Mouse (Mus musculus) cerebellum, postnatal 10 days (tissue): ENCODE measurements around the gene Elmo2.
A peak's percentile ranks its signal among the peaks of the same experiment; 100 is the strongest.

Source experiments
- DNase-seq, 2 experiments: peaks; one replicate each; pipeline ENCODE4 v3.0.0; 2021; ENCODE audit warnings: mixed read lengths in 2 of 2

Elmo2 gene

DNA sequence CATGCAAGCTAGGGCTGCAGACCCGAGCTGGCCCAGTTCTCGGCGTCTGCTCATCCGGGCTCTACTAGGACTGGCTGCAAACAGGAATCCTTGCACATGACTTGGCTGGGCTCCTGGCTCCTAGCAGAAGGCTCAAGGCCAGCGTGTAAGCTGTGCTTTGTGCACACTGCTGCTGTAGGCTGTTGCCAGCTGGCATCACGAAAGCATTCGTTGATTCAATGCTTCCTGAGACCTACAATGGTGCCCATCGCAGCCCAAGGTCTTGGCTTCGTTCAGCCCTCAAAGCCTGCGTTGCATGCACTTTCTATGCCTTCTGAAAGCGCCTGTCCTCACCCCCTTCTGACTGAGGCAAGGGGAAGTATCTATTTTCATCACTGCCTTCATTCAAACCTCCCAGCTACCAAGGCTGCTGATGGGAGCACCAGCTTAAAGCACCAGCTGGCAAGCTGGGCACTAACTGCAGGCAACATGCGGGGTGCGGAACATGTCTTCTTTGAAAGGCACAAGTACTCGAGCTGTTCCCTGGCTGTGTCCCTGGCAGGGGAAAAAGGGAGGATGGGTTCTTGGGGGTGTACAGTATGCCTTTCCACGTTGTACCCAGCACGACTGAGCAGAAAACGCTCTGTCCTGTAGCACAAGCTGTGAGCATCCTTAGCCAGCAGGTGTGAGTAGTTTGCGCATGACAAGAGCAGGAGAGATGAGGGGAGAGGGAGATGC, 37.8 kb downstream of the Elmo2 start:
- DNase-seq: peak; percentile 98

DNA sequence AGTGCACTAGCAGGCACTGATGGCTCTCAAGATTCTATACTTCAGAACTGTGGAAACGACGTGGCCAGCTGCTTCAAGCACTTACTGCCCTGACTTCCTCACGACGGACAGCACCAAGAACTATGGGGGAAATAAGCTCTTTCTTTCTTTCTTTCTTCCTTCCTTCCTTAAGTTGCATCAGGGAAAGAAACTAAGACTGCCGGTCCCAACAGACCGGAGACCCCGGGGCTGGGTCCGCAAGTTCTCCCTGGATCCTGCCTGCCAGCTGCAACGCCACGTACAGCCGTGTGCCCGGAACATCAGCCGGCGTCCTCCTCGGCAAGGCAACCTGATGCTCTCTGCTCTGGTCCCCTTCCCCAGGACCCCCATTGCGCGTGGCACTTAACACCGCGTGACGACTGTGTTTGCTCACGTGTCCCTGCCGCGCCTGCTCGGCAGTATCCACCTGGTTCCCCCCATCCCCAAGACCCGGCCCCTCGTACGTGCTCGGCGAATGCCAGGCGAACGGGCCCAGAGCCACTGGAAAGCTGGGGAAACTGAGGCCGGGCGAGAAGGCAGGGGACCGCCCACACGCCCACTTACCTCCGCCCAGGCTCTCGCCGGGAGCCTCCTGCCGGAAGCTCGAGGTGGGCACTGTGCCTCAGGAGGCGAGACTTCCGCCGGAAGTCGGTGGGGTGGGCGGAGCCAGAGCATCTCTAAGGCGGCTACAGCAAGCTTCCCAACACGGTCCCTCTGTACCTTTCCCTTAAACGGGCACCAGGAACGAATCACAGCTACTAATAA, 38.9 kb downstream of the Elmo2 start, which contains the start of gene Slc35c2:
Slc35c2 (minus strand) TSS at position 668 of the 783 bp plus-strand sequence.
- DNase-seq: peak; percentile 97 to 98

DNA sequence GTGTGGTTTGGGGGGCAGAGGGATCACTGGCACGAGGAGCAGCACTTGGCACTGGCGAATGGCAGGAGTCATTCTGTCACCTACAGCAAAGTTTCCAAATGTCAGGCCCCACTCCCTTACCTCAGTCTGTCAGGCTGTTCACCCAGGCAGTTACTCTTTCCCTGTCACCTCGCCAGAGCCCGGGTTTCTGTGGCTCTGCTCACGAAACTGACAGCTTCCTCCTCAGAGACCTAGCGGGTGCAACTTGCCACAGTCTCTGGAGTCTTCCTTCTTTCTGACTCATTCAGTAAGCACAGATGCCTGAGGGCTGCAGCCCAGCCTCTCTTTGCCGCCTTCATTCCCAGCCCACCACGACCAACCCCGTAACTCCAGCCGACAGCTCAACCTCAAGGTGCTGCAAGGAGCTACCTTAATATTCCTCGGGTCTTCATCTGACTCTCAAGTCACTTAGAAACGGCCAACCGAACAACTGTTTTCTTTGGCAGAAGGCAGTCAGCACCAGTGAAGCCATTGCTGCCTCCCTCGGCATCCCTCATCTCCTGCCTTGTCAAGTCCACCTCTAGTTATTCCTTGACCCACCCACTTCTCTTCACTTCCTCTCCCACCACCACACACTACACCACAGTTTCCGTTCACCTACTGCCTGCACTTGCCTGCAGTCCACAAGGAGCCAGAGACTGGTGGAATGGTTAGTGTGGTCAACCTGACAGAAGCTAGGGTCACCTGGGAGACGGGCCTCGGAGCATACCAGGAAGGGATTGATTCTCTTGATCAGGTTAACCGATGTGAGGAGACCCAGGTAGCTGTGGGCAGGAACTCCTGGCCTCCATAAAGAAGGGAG, 39.7 kb downstream of the Elmo2 start:
- DNase-seq: peak; percentile 63 to 64

DNA sequence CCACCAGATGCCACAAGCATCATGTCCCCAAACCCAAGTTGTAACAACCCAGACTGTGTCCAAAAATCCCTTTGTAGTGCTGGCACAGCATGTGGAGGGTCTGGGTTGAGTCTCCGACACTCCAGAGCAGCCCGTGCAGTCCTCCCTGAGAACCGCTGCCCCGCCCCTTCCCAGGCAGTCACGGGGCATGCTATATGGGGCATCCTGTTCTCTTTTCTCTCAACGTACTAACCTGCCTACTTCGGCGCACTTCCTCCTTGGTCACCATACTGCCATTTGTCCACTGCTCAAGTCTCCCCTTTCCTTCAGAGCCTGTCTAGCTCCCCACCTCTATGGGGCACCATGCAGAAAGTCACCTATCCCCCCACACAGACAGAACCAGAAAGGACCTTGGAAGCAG, 40.7 kb downstream of the Elmo2 start:
- no peak for DNase-seq

DNA sequence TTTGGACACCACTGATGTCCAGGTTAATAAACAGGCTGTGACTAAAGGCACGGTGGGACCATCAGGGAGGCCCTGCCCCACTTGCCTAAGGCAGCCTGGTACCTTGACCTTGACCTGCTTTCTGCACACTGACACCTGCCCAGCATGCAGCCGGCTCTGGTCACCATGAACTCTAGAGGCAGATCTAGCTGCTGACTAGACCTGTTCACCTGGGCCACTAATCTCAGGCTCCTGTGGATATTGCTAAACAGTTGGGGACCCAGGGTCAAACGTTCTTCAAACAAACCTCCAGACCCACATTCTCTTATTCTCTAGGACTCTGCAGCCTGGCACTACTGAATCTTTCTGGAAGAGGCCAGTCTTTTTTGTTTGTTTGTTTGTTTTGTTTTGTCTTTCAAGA, 41.2 kb downstream of the Elmo2 start:
- no peak for DNase-seq

DNA sequence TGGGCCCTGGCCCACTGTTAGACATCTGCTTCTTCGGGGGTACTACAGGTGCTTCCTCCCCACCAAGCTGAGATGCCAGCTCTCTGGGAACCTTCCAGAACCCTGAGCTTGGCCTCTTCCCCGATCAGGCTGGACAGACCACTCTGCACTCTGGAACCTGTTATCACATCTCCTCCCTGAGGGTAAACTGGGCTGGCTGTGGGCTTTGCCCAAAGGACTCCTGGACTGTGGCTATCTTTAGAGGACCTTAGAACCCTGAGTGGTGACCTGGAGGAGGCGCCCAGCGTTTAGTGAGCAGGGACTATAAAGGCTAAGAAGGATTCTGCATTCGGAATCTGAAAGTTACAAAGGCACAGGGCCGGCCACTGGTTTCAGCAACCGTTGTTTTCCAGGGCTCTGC, 41.9 kb downstream of the Elmo2 start:
- DNase-seq: no peak

DNA sequence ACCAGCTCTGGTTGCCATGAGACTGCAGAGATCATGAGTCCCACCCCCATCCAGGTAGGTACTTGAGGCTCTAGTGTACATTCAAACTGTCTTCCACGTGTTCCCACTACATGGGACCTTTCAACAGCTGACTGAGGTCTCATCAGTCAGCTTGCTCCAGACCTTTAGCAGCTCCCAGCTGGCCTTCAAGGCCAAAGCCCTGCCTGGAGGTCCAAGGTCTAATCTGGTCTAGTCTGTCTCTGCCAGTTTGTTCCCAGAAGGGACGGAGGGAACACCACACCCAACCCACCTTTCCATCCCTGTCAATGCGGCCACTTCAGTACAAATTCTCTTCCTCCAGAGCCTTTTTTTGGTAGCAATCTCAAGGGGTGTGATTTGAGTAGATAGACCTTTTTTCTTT, 42.6 kb downstream of the Elmo2 start:
- no peak for DNase-seq

DNA sequence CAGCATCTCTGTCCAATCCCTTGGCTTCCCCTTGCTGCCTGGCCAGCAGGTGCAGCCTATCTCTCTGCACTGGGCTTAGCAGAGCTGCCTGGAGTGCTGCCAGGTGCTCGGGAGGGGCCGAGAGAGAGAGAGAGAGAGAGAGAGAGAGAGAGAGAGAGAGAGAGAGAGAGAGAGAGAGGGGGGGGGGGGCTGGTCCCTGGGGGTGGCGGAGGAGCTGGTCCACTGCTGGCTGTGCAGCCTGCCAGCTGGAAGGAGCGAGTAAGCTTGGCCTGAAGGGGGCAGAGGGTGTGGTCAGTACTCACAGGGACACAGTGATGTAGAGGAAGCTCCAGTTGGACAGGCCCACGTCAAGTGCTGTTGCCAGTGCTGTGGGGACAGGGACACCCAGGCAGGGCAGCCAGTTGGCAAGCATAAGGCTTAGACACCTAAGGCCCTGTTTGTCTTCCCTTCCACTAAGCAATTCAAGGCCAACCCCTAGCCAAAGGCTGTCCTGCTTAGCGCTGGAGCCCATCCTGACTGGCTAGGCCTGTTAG, 44.4 kb downstream of the Elmo2 start:
- peak; percentile 75 to 81 for DNase-seq

DNA sequence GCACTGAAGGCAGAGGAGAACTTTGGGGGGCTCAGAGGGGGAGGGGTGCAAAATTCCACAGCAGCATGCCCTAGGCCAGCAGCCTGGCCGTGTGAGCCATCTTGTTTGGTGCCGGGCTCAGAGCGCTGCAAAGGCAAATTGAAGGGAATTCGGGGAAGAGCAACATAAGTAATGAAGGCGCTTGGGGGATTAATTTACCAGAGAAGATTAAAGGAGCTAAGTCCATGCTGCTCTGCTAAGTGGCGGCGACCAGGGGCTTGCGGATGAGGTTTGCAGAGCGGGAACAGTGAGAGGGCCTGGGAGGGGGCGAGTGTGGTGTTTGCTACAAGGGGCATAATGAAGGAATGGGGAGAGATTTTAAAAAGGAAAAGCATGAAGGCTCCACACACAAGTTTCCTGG, 46.9 kb downstream of the Elmo2 start:
- no peak for DNase-seq

DNA sequence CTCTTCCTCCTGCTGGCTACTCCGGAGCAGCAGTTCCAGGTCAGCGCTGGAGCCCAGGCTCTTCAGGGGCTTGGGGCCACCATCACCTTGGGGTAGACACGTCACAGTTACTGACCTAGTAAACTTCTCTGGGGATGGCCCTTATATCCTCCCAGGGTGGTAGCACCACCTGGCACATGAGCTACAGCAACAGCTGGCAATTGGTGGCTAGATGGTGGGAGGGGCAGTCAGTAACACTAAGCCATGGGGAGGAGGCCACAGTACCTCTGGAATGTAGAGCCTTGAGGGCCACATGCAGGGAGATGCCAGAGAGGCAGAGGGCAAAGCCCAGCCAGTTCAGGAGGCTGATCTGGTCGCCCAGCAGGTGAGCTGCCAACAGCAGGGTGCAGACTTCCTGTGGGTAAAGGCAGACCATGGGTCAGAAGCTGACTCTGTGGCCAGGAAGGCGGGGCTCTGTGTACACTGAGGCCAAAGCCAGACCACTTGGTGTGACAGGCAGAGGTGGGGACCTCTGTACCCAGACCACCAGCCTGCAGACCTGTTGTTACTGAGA, 49.0 kb downstream of the Elmo2 start:
- DNase-seq: peak in 1 of 2 experiments; percentile 47

DNA sequence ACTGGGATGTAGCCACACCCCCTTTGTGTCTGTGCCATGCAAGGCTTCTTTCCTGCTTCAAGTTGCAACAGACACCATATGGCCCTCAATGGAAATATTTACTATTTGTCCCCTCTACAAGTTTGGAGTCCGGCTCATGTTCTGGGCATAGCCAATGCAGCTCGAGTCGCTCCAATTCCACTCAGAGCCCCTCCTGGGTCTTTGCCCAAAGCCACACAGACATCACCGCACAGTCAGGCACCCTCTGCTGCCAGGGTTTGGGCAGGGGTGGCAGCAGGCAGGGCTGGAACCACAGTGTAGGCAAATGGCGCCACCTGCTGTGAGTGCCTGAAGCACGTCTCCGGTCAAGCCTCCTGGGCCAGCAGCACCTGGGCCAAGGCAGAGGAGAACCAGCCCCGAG, 50.5 kb downstream of the Elmo2 start:
- DNase-seq: peak; percentile 94 to 96

DNA sequence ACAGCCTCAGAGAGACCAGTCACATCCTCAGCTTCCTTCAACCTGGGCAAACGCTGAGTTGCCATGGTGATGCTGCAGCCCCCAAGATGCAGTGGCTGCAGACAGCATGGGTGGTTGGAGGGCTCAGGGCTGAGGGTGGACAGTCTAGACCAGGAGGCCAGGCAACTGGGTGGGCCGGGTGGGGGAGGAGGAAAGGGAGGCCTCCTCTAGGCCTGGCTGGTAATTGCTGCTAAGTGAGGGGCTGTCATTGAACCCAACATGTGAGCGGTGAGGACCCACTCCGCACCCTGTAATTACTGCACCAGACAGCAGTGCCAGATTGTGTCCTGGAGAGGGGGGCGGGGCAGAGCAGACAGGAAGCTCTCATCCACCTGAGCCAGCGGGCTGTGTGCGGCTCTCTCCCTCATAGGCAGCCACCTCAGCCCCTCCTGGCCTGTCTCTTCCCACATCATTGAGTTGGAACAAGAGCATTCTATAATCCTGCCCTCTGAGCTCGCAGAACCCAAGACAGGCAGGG, 51.1 kb downstream of the Elmo2 start:
- DNase-seq: peak; percentile 64 to 65

DNA sequence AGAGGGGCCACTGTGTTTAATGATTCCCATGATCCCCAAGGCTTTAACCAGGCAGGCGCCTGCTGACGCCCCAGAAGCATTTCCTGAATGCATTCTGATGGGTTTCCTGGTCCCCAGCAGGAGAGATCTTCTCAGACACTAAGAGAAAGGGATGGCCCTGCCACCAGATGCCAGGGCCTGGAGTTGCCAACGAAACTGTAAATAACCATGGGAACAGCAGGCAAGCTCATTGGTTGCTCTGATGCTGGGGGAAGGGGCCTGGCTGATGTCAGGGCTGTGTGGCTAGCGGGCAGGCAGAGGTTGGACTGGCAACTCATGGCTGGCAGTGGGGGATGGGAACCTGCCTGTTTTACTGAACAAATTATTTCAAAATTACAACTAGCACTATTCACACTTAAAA, 52.7 kb downstream of the Elmo2 start:
- peak; percentile 72 to 78 for DNase-seq

DNA sequence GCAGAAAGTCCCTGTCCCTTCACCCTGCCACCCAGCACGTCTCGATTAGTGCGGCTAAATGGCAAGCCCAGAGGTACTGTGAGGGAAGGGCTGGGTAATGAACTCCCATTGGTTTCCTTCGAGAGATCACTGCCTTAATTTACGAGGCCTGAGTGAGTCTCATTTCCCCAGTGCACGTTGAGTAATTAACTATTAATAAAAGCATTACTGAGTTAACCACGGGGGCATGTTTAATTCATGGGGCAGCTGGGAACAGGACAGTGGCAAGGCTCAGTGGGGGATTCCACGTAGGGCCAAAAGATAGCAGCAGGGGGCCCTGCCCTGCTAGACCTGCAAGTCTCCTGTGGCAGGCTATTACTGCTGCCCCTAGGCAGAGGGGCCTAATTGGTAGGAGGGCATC, 55.0 kb downstream of the Elmo2 start:
- peak in 1 of 2 experiments; percentile 21 for DNase-seq

DNA sequence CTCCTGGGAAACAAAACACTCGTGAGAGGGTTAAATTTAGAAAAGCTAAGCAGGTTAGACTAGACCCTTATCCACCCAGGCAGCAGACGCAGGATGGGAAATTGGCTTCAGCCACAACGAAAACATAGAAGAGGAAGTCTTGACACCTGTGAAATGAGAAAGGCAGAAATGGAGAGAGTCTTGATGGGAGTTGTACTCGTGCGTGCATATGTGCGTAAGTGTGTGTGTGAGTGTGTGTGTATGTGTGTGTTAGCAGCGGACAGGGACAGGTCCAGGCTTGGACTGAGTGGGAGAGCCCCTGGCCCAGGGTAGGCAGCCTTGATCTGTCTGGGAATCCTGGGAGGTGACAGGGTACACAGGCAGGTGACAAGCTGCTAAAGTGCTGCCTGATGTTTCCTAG, 55.4 kb downstream of the Elmo2 start:
- no peak for DNase-seq

DNA sequence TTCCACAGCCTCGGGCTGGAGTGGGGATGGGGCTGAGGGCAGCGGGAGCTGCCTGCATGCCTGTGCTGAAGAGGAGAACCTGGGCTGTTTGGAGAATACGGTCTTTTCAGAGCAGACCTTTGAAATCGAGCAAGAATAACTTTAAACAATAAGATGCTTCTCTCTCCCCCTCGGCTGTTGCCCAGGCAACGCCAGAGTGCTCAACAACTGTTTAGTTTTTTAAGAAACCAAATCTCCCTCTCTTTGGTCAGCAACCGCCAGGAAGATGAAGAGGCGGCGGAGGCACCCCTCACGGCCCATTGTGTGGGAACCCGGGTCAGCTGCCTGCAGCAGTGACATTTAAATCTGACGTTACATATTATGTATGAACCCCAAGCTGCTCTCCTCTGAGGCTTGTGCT, 59.5 kb downstream of the Elmo2 start:
- no peak for DNase-seq

DNA sequence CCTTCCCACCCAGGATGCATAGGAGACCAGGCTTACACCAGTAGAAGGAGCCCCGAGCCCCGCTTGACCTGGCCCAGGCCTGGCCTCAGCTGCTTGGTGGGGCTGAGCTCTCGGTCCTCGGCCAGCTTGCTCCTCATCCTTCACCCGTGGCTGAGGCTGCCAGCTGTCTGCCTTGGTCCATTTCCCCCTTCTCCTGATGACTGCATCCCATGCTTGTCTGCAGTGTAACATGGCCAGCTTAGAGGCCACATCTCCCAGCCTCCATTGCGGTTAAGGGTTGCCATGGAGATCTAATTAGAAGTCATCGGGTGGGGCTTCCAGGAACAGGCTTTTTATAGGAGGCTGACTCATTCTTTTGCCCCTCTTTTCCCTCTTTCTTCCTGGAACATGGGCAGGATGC, 62.4 kb downstream of the Elmo2 start:
- DNase-seq: peak; percentile 67 to 75

DNA sequence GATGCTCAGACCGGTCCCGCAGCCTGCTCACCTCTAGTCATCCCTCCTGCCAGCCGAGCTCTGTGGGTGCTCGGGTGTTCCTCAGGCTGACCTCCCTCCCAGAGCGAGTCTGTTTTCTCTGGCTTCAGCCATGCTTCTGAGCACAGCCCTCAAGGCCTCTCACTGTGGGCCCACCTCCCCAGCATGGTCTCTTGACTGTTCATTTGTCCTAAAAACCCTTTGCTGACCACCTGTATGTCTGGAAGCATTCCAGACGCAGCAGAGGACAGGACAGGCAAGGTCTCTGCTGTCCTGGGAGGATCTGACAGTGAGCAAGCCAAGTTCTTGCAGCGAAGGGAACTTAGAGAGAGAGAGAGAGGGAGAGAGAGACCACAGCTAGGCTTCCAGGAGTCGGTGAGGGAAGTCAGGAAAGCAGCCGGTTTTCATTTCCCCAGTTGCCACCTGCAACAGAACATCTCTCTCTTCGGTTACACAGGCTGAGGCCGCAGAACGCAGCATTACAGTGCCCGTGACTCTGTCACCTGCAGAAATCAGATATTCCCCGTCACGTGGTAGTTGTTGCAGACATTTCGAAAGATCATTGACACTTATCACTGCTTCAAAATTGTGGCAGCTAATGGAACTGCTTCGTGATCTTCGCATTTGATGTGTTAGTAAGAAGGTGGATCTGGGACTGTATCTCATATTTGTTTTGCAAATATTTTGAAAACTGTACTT, 63.8 kb downstream of the Elmo2 start:
- DNase-seq: no peak

DNA sequence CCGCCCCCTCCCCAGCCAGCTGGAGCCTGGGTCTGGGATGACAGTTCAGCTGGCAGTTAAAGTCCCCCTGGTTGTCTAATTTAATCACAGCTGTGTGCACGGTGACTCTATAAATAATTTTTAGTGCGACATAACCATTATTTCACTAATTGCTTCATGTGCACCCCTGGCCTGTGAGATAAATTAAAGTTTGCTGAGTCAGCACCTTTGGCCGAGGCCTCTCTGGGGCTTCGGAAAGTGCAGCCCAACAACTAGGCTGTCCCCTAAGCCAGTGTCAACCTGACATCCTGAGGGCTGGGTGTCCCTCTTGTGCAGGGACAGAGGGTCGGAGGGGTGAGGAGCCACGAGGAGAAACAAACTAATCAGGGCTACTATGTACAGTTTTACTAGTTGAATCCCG, 66.4 kb downstream of the Elmo2 start:
- DNase-seq: no peak

DNA sequence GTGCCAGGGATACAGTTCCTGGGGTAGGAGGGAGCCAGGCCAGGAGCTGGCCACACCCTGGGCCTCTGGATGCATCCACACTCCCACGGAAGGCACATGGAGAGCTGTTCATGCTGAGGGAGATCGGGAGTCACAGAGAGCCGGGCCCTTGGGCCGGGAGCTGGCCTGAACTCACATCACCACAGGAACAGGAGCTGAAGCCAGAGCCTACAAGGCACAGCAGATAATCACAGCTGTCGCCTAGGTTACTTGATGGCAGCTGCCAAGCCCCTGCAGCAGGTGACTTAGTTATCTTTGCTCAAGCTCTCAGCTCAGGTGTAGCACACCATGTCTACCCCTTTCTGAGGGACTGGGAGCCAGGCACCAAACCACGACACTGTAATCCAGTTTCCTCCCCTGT, 68.0 kb downstream of the Elmo2 start:
- peak in 1 of 2 experiments; percentile 65 for DNase-seq

DNA sequence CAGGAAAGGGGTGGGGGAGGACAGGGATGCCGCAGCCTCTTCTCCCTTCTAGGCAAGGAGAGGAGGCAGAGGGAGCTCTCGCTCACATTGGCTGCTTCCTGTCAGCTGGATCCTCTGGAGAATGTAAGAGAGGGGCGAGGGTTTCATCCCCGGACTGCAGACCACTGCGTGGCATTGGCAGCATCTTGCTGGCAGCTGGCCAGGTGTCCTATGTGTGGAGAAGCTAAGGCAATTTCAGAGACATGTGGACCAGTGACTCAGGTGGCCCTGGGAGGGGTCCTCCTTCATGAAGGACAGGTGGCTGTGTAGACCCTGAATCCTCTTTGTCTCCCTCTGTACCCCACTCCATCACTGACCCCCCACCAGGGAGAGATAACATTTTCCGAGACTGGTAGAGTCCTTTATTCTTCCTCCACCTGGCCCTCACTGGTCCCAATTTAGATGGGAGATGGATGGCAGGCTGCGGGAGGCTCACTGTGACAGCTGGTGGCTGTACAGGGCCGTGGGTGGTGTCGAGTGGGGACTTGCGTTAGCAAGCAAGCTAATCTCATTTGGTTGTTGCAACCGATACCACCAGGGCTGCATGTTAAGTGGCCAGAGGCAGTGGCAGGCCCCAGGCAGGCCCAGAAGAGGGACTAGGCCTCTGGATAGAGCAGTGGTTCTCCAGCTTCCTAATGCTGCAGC, 69.0 kb downstream of the Elmo2 start:
- peak; percentile 74 to 75 for DNase-seq
